Mouse (Mus musculus) limb, embryonic 10.5 days (tissue): ENCODE measurements around the gene Mon2. TPM values are rescaled to one million over a fixed set of nuclear protein-coding genes. Genes with fewer than 3 reads are reported as not detected.

Experiments used
- DNase-seq: peaks from one replicate; pipeline ENCODE4 v3.0.0-alpha.2; 2017; ENCODE audit warnings: low spot score
- H3K27ac ChIP-seq: fragments of 300-500 bp; sonication (generic); 2 replicates; pipeline ENCODE4 v1.5.1; 2016; ENCODE audit warnings: mild to moderate bottlenecking
- H3K27me3 ChIP-seq: fragments of 300-500 bp; sonication (generic); 2 replicates; pipeline ENCODE4 v1.6.1; 2016; ENCODE audit warnings: low read depth, mild to moderate bottlenecking; ENCODE audit not compliant: poor library complexity, severe bottlenecking
- H3K36me3 ChIP-seq: fragments of 300-500 bp; sonication (generic); 2 replicates; pipeline ENCODE4 v1.6.1; 2016; ENCODE audit warnings: mild to moderate bottlenecking, moderate library complexity
- H3K4me1 ChIP-seq: fragments of 300-500 bp; sonication (generic); 2 replicates; pipeline ENCODE4 v1.6.1; 2016
- H3K4me3 ChIP-seq: fragments of 300-500 bp; sonication (generic); 2 replicates; pipeline ENCODE4 v1.5.1; 2016; ENCODE audit warnings: mild to moderate bottlenecking, moderate library complexity
- H3K9me3 ChIP-seq: fragments of 300-500 bp; sonication (generic); replicated peaks from 2 replicates; pipeline ENCODE4 v1.6.1; 2016; ENCODE audit warnings: mild to moderate bottlenecking
- WGBS: fragments of 180-500 bp; shearing (Covaris S2); methylation state at CpG from one replicate; pipeline ENCODE4 v1.1.7; 2016; 5-methylcytosine and 5-hydroxymethylcytosine counted together
- polyA plus RNA-seq: library from polyadenylated mRNA; unstranded; fragments of >200 nt; fragmentation: Nextera tagmentation; extraction: Ambion mirVana; gene quantifications from 2 replicates; pipeline ENCODE4 v1.2.1, GENCODE M21; 2016

The Mon2 gene
- polyA plus RNA-seq, 1 experiment from 2014 or later: 21.9 TPM

DNA sequence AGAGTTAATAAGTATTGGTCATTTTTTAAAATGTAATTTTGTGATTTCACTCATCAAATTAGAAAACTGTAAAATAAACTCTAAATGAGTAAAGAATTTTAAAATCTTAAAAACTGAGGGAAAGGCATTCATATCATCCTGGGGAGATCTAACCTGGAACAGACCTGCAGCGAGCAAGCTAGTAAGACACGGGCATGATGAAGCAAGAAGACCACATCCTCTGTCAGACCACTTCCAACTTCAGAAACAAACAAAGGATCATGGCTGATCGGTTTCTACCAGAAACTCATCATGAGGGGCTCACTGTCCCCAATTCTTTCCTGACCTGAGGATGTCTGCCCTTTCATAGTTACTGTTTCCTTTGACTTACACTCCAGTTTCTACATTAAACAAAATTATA lies 74.9 kb downstream of the Mon2 start:
- Histone ChIP-seq H3K4me3 (no peak overlapping the region), H3K4me1 (peaks cover 6% of the 10 kb centered on the region; the same call in 1 of the 2 replicates), H3K9me3 (no peaks in the 10 kb centered on the region), H3K27me3 (no peaks in the 10 kb centered on the region), H3K36me3 (peaks cover 76% of the 10 kb centered on the region), H3K27ac (no peak overlapping the region)
- DNase-seq: no peak
- WGBS: 94% methylated on average over 3 of the region's 3 CpGs

DNA sequence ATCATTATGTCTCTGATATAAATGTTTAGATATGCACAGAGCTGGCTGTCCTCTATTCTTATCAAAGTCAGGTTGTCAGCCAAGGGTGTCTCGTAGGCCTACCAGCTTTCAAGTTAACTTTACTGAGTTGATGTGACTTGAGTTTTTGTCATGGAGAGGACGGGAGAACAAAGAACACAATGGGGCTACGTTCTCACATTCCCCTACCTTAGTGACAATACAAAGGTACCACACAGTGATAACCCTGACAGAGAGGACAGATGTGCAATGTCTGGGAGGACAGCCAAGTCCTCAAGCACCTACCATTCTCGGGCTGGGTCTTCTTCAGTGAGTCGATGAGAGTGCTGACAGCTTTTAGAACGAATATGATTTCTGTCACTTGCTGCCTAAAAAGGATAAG lies 76.9 kb downstream of the Mon2 start:
- Histone ChIP-seq H3K4me1 (peaks cover under 1% of the 10 kb centered on the region; the same call in 1 of the 2 replicates), H3K9me3 (no peaks in the 10 kb centered on the region), H3K4me3 (no peak overlapping the region), H3K36me3 (peaks cover 87% of the 10 kb centered on the region), H3K27me3 (no peaks in the 10 kb centered on the region), H3K27ac (no peak overlapping the region)
- DNase-seq: no peak
- 93% methylated on average over 6 of the region's 6 CpGs for WGBS

DNA sequence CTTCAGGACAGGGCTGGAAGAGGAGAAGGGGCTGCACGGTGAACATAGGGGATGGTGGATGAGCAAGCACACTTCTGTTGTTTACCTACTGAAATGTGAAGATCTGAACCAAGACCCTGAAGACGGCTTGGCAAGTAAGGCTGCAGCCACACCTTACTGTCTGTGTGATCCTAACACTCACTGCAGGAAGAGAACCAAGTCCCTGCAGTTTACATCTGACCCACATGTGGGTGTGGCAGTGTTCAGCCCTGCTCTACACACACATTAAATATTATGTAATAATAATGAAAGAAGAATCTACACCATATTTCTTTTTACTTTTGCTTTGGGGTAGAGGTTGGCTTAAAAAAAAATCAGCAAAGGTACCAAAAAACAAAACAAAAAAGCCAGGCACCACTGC lies 78.5 kb downstream of the Mon2 start:
- no peaks in the 10 kb centered on the region for H3K9me3 ChIP-seq
- H3K4me1 ChIP-seq: no peaks in the 10 kb centered on the region
- H3K27ac ChIP-seq: no peak overlapping the region
- no peak for DNase-seq
- no peaks in the 10 kb centered on the region for H3K27me3 ChIP-seq
- WGBS: 91% methylated on average over 2 of the region's 2 CpGs
- H3K36me3 ChIP-seq: peaks cover 77% of the 10 kb centered on the region
- no peak overlapping the region for H3K4me3 ChIP-seq

DNA sequence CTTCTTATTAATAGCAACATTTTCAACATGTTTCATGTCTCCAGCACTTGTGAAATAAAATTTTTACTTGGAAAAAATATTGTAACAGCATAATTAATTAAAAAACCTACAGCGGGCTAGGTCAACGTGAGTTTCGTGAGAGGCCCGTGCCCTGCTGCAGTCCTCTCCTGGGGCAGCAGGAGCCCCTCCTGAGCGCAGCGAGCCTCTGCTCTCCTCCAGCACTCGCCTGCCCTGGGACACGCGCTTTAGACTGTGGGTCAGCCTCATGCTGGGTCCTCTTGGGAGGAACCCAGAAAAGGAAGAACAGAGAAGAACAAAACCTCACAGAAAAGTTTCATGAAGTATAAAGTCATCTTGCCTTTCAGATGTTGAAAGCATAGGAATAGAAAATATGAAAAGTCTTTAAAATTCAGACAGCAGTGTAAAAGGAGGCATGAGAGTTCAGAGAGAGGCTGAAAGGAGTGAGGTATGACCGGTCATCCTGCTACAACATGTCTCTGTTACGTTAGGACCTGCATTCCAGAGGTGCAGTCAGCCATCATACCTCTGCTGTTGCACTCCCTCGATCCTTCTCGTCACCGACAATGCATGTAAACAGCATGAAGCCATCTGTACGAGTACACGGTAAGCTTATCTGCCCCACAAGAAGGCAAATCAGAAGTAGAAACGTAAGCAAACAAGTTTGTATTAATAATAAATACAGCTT lies 81.8 kb downstream of the Mon2 start:
- Histone ChIP-seq H3K27me3 (no peaks in the 10 kb centered on the region), H3K36me3 (peaks cover 70% of the 10 kb centered on the region), H3K27ac (no peak overlapping the region), H3K4me1 (no peaks in the 10 kb centered on the region), H3K9me3 (no peaks in the 10 kb centered on the region), H3K4me3 (no peak overlapping the region)
- no peak for DNase-seq
- WGBS: 78% methylated on average over 17 of the region's 17 CpGs

DNA sequence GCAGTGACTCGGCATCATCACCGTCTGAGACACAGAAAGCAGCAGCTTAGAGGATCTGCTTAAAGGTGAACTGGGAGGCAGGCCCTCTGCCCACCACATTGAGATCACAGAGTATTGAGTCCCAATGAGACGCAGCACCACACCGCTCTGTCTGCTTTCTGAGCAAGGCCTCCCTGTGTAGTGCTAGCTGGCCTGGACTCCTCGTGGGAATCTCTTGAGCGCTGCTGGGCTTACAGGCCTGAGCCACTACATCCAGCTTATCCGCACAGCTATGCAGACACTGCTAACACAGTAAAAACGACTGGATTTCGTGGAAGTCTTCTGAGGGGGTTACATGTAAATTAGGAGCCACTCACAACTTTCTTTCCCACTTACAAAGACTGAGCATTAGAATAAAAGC lies 84.7 kb downstream of the Mon2 start:
- WGBS: 94% methylated on average over 9 of the region's 9 CpGs
- H3K4me3 ChIP-seq: no peak overlapping the region
- peaks cover 18% of the 10 kb centered on the region for H3K4me1 ChIP-seq
- no peaks in the 10 kb centered on the region for H3K27me3 ChIP-seq
- H3K36me3 ChIP-seq: peaks cover 41% of the 10 kb centered on the region
- no peak overlapping the region for H3K27ac ChIP-seq
- DNase-seq: no peak
- H3K9me3 ChIP-seq: no peaks in the 10 kb centered on the region

DNA sequence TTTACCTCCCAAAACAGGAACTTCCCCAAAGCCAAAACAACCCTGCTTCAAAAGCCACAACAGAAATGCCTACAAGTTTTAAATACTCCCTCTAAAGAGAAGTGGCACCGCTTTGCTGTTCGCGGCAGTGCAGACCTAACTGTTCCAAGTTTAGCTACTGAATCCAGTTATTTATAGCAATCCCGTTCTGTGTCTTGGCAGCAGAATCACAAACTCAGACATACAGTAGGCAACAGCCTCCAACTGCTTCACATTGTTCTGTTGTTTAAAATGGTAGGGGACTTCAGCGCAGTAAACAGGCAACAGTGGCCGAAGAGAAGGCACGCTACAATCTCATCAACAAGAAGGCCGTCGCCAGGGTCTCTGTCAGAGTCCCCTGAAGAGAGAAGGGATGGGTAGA lies 85.3 kb downstream of the Mon2 start:
- Histone ChIP-seq H3K36me3 (peaks cover 35% of the 10 kb centered on the region), H3K27ac (no peak overlapping the region), H3K4me3 (no peak overlapping the region), H3K4me1 (peaks cover 24% of the 10 kb centered on the region), H3K27me3 (no peaks in the 10 kb centered on the region), H3K9me3 (no peaks in the 10 kb centered on the region)
- 95% methylated on average over 9 of the region's 9 CpGs for WGBS
- DNase-seq: no peak

- WGBS: 94% methylated on average over 6 of the region's 6 CpGs
- peaks cover 24% of the 10 kb centered on the region for H3K4me1 ChIP-seq
- H3K27me3 ChIP-seq: no peaks in the 10 kb centered on the region
- DNase-seq: no peak
- no peak overlapping the region for H3K4me3 ChIP-seq
- H3K36me3 ChIP-seq: peaks cover 31% of the 10 kb centered on the region
- H3K9me3 ChIP-seq: no peaks in the 10 kb centered on the region
- no peak overlapping the region for H3K27ac ChIP-seq
Measured at GRCm38 (mm10) chr10:122990606-122991005, 85.7 kb downstream of the Mon2 start.

- H3K27ac ChIP-seq: no peak overlapping the region
- H3K4me1 ChIP-seq: peaks cover 24% of the 10 kb centered on the region
- peaks cover 24% of the 10 kb centered on the region for H3K36me3 ChIP-seq
- no peaks in the 10 kb centered on the region for H3K27me3 ChIP-seq
- WGBS: 95% methylated on average over 9 of the region's 9 CpGs
- H3K9me3 ChIP-seq: no peaks in the 10 kb centered on the region
- DNase-seq: no peak
- no peak overlapping the region for H3K4me3 ChIP-seq
Measured at GRCm38 (mm10) chr10:122989916-122990315, 86.4 kb downstream of the Mon2 start.

DNA sequence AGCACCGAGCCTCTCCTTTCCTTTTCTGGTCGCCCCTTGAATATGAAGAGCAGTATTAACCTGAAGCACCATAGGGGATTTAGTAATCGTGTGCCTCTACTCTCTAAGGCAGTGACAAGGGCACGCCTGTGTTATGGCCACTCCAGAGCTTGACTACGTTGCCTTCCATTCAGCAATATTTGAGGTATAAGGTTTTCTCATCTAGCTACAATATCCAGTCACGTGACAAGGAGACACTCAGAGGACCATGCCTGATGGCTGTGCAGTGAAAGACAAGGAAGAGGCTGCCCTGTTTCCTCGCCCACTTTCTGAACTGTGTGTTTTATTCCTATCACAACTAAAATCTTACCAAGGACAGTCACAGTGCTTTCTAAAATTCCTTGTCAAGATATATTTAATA lies 87.9 kb downstream of the Mon2 start:
- H3K4me3 ChIP-seq: no peak overlapping the region
- DNase-seq: no peak
- peaks cover 23% of the 10 kb centered on the region for H3K36me3 ChIP-seq
- H3K27me3 ChIP-seq: no peaks in the 10 kb centered on the region
- 86% methylated on average over 7 of the region's 7 CpGs for WGBS
- H3K4me1 ChIP-seq: peaks cover 29% of the 10 kb centered on the region
- no peaks in the 10 kb centered on the region for H3K9me3 ChIP-seq
- H3K27ac ChIP-seq: no peak overlapping the region

GRCm38 (mm10) chr10:122987671-122988128 lies 88.6 kb downstream of the Mon2 start:
- Histone ChIP-seq H3K4me3 (no peak overlapping the region), H3K9me3 (no peaks in the 10 kb centered on the region), H3K27ac (peak overlapping the region; percentile 100; the same call in 1 of the 2 replicates), H3K36me3 (peaks cover 27% of the 10 kb centered on the region), H3K27me3 (no peaks in the 10 kb centered on the region), H3K4me1 (peaks cover 34% of the 10 kb centered on the region)
- WGBS: 26% methylated on average over 9 of the region's 9 CpGs
- peak; percentile 55 for DNase-seq

DNA sequence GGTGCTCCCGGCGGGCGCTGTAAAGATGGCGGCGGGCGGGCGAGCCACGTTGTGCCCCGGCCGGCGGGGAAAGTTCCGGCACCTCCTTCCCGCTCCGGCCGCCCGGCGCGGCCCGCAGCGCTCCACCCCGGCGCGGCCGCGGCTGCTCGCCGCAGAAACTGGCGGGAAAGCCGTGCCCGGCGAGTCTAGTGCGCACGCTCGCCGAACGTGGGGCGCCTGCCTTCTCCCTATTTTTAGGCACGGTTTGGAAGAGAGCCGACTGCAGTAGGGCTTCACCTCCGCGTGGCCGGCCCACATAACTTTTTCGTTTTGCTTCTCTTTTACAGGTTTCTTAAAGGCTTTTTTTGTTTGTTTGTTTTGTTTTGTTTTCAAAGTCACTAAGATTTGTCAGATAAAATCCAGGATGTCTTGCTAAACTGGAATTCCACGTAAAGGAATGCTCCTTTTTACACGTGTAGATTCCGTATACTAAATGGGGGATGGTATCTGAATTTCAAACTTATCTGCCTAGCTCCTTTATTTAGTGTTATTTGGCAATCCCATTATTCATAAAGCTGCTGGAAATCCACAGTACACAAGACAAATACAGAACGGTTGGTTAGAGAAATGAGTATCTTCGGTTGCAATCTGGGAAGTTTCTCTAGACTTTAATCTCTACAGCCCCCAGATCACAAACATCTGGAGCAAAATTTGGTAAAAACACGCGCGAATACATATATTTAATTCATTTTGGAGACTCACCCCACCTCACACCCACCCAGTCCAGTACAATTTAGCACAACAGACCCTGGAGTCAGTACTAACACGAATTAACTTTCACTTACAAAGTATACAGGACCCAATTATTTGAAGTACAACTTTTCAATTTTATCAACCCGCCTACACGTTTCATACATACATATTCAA lies 89.7 kb downstream of the Mon2 start:
- 13% methylated on average over 49 of the region's 54 CpGs for WGBS

DNA sequence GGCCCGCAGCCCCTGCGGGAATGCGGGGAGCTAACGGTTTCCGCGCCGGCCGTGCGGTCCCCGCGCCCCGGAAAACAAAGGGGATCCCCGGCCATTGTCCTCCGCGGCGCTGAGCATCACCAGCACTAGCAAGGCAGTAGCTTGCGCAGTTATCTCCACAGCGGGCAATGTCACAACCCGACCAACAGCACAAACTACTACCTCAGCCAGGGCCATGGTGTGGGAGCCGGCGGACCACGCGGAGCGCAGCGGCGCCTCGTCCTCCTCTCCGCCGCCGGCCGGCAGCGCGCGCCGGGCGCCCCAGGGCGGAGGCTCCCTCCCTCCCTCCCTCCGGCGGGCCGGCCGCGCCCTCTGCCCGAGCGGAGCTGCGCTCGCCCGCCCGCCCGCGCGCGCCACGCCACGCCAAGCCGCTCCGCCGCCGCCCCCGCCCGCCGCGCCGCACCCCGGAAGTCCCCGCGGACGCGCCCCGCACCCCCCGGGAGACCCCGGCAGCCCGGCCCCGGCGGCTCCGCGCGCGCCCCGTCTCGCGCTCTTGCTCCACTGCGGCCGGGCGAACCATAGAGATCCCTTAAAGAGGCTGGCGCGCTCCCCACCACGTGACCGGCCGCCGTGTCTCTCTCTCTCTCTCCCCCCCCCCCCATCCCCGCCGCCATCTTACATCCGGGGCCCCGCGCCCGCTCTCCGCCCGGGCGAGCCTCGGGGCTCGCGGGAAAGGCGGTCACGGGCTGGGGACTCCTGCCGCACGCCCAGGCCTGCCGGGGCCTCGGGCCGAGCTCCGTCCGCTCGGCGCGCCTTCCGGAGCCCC lies 90.6 kb downstream of the Mon2 start:
- Histone ChIP-seq H3K4me1 (peaks cover 34% of the 10 kb centered on the region), H3K36me3 (peaks cover 33% of the 10 kb centered on the region), H3K27me3 (no peaks in the 10 kb centered on the region), H3K4me3 (peak overlapping the region; percentile 93), H3K9me3 (no peaks in the 10 kb centered on the region), H3K27ac (peak overlapping the region; percentile 100)
- under 1% methylated on average over 90 of the region's 115 CpGs for WGBS
- peak; percentile 92 for DNase-seq

More for the DNA sequence above, 89.7 kb downstream of the Mon2 start:
- Histone ChIP-seq H3K27me3 (no peaks in the 10 kb centered on the region), H3K4me1 (peaks cover 34% of the 10 kb centered on the region), H3K9me3 (no peaks in the 10 kb centered on the region), H3K4me3 (peak overlapping the region; percentile 93), H3K27ac (peak overlapping the region; percentile 100), H3K36me3 (peaks cover 33% of the 10 kb centered on the region)
- peak; percentile 89 for DNase-seq
